Mouse (Mus musculus): Measurements from ENCODE around the gene Rnf224. TPM values are rescaled to one million over a fixed set of nuclear protein-coding genes. Genes with fewer than 3 reads are reported as not detected.

The Rnf224 gene
- total and polyA plus RNA-seq, 3 experiments = 0.10 TPM; not detected in 2

GRCm38 (mm10) chr2:25187841-25188240, 48.7 kb downstream of the Rnf224 start:
- TF ChIP-seq MXI1 (IDR thresholded peaks at IDR 0.05; ENCODE audit: low read depth, low read length) (no peak), CHD1 (IDR thresholded peaks at IDR 0.05; ENCODE audit: low read depth, low read length) (no peak), MYB (IDR thresholded peaks at IDR 0.05; ENCODE audit: low read depth, low read length) (no peak), ETS1 (IDR thresholded peaks at IDR 0.05; ENCODE audit: low read depth, low read length) (no peak), BHLHE40 (IDR thresholded peaks at IDR 0.05; ENCODE audit: borderline replicate concordance, low read depth, low read length) (no peak), GATA1 (IDR thresholded peaks at IDR 0.05; ENCODE audit: low read depth, low read length) (no peak), USF1 (IDR thresholded peaks at IDR 0.05; ENCODE audit: low read depth, low read length) (no peak), ZKSCAN1 (IDR thresholded peaks at IDR 0.05; ENCODE audit: low read depth, low read length) (no peak), MAFK (IDR thresholded peaks at IDR 0.05; ENCODE audit: borderline replicate concordance, low read depth, low read length) (no peak), USF2 (IDR thresholded peaks at IDR 0.05; ENCODE audit: borderline replicate concordance in 1 of 2, insufficient read depth in 1 of 2, low read depth in 1 of 2, low read length in 2 of 2) (no peak)
- Histone ChIP-seq H3K9me3 (replicated peaks; ENCODE audit: insufficient read depth, low read length) (no peaks in the 10 kb centered on the region), H3K79me2 (ENCODE audit: control insufficient read depth, insufficient read depth, low read length, poor library complexity) (no peaks in the 10 kb centered on the region; the same call in 1 of the 2 replicates), H3K27me3 (ENCODE audit: control insufficient read depth in 1 of 2, insufficient read depth in 2 of 2, low read length in 2 of 2) (no peaks in the 10 kb centered on the region), H3K4me3 (ENCODE audit: control insufficient read depth in 1 of 2, insufficient read depth in 1 of 2, low read depth in 2 of 2, low read length in 2 of 2) (no peak overlapping the region), H3K36me3 (ENCODE audit: control insufficient read depth in 1 of 2, insufficient read depth in 2 of 2, low read length in 2 of 2) (peaks cover 0 to 6% of the 10 kb centered on the region in 2 experiments; a peak in 2 of 4 replicates), H3K9ac (ENCODE audit: control insufficient read depth, low read depth, low read length, poor library complexity, severe bottlenecking) (no peak overlapping the region), H3K4me1 (ENCODE audit: control insufficient read depth in 1 of 2, insufficient read depth in 2 of 2, low read length in 2 of 2) (peaks cover 1 to 6% of the 10 kb centered on the region in 2 experiments; a peak in 2 of 4 replicates), H3K27ac (ENCODE audit: control insufficient read depth, low read depth, low read length) (no peak overlapping the region)
- no peak for DNase-seq (ENCODE audit: low read depth, low spot score)

DNA sequence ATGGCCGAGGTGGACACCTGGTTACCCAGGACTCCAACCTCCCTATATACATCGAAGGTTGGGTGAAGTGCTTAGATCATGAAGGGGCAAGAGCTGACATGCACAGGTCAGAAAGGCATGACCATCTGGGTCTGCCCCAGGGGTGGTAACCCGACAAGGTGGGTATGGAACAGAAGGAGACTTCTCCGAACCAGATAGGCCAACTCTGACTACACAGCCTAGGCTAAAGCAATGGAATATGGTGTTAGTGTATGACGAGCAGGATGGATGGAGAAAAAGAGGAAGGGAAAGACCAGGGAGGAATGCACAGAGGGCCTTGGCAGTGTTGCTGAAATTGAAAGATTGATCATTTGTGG, 50.0 kb downstream of the Rnf224 start:
- Histone ChIP-seq H3K27me3 (ENCODE audit: control insufficient read depth in 1 of 2, insufficient read depth in 2 of 2, low read length in 2 of 2) (no peaks in the 10 kb centered on the region), H3K36me3 (ENCODE audit: control insufficient read depth in 1 of 2, insufficient read depth in 2 of 2, low read length in 2 of 2) (peaks cover 0 to 5% of the 10 kb centered on the region in 2 experiments; a peak in 2 of 4 replicates), H3K4me3 (ENCODE audit: control insufficient read depth in 1 of 2, insufficient read depth in 1 of 2, low read depth in 2 of 2, low read length in 2 of 2) (peak overlapping the region; percentile 73 to 95), H3K27ac (ENCODE audit: control insufficient read depth, low read depth, low read length) (no peak overlapping the region), H3K9ac (ENCODE audit: control insufficient read depth, low read depth, low read length, poor library complexity, severe bottlenecking) (peak overlapping the region; percentile 84), H3K9me3 (replicated peaks; ENCODE audit: insufficient read depth, low read length) (no peaks in the 10 kb centered on the region), H3K79me2 (ENCODE audit: control insufficient read depth, insufficient read depth, low read length, poor library complexity) (peaks cover 6% of the 10 kb centered on the region), H3K4me1 (ENCODE audit: control insufficient read depth in 1 of 2, insufficient read depth in 2 of 2, low read length in 2 of 2) (peaks cover 1 to 6% of the 10 kb centered on the region in 2 experiments; a peak in 2 of 4 replicates)
- no peak for DNase-seq (ENCODE audit: low read depth, low spot score)
- no peak for TF ChIP-seq KAT2A (conservative IDR thresholded peaks at IDR 0.05; ENCODE audit: low read depth, low read length)
- TF ChIP-seq GABPA (IDR thresholded peaks at IDR 0.05; ENCODE audit: low read depth, low read length) = no peak
- TF ChIP-seq RCOR1 (IDR thresholded peaks at IDR 0.05; ENCODE audit: low read depth, low read length) = no peak
- TF ChIP-seq NELFE (IDR thresholded peaks at IDR 0.05; ENCODE audit: low read depth, low read length) = no peak
- no peak for TF ChIP-seq MYB (IDR thresholded peaks at IDR 0.05; ENCODE audit: low read depth, low read length)
- TF ChIP-seq TBP (IDR thresholded peaks at IDR 0.05; ENCODE audit: low read depth, low read length) = no peak
- no peak for TF ChIP-seq ETS1 (IDR thresholded peaks at IDR 0.05; ENCODE audit: low read depth, low read length)
- TF ChIP-seq POLR2AphosphoS5 (IDR thresholded peaks at IDR 0.05; ENCODE audit: borderline replicate concordance, low read depth, low read length) = no peak
- no peak for TF ChIP-seq NRF1 (IDR thresholded peaks at IDR 0.05; ENCODE audit: insufficient read depth, low read depth, low read length, poor library complexity, severe bottlenecking)
- TF ChIP-seq USF2 (IDR thresholded peaks at IDR 0.05; ENCODE audit: borderline replicate concordance in 1 of 2, insufficient read depth in 1 of 2, low read depth in 1 of 2, low read length in 2 of 2) = no peak
- TF ChIP-seq MXI1 (IDR thresholded peaks at IDR 0.05; ENCODE audit: low read depth, low read length) = no peak
- TF ChIP-seq MYC (IDR thresholded peaks at IDR 0.05; ENCODE audit: low read depth, low read length) = no peak
